17 mouse cellular contexts compared by ENCODE assay signal in genomic region chr3:145438352-145438751, GRCm38 (mm10).
A peak's percentile ranks its signal among the peaks of the same experiment; 100 is the strongest.
DNase-seq lines count a peak whose midpoint lies in the region; ATAC-seq and TF ChIP-seq lines count a peak whose summit lies in the region.
"Had no signal": no experiment of that assay in that cellular context is flagged by ENCODE, and none has a peak within 500 bp of the region (broad histone marks: within the 10 kb centered on the region; RNA-seq: fewer than 3 reads in every experiment).

No protein-coding gene starts in this region.

- no peaks in the 10 kb centered on the region for H3K9me3 ChIP-seq in stomach, postnatal 0 days (ENCODE audit: control insufficient read depth, low read length)
- no peaks in the 10 kb centered on the region for H3K9me3 ChIP-seq in forebrain, embryonic 11.5 days (ENCODE audit: control insufficient read depth, low read length)
- H3K9me3 ChIP-seq: embryonic facial prominence, embryonic 10.5 days; forebrain, embryonic 15.5 days; heart, embryonic 12.5 days; hindbrain, embryonic 12.5 days had no signal

- peak; percentile 14 for DNase-seq in kidney, adult 18-20 months
- no peak for DNase-seq in kidney, postnatal 4 days
- DNase-seq in kidney, adult 9 months: peak; percentile 65
- peak; percentile 21 for DNase-seq in kidney, postnatal 10 days
- no peak for DNase-seq in stomach, postnatal 0 days (ENCODE audit: low spot score)
- no peak for DNase-seq in forebrain, embryonic 11.5 days (ENCODE audit: low spot score)
- DNase-seq in thymus, postnatal 4 days: no peak
- DNase-seq: adrenal gland, adult 8-10 months; adrenal gland, postnatal 36 days; cerebellum, adult 2 months; gastrocnemius, postnatal 14 days; heart, postnatal 4 days had no signal

- H3K27me3 ChIP-seq in stomach, postnatal 0 days (ENCODE audit: control insufficient read depth, insufficient read depth, low read length): no peaks in the 10 kb centered on the region
- no peaks in the 10 kb centered on the region for H3K27me3 ChIP-seq in forebrain, embryonic 11.5 days (ENCODE audit: control insufficient read depth, insufficient read depth, low read length)
- H3K27me3 ChIP-seq: forebrain, embryonic 15.5 days; heart, embryonic 12.5 days; hindbrain, embryonic 12.5 days had no signal

- TF ChIP-seq EP300 in stomach, postnatal 0 days (optimal IDR thresholded peaks at IDR 0.05): no peak

- TF ChIP-seq CTCF in stomach, postnatal 0 days (IDR thresholded peaks at IDR 0.05; ENCODE audit: low read depth): no peak

- H3K4me1 ChIP-seq in stomach, postnatal 0 days (replicated peaks; ENCODE audit: control insufficient read depth, insufficient read depth): no peaks in the 10 kb centered on the region
- no peaks in the 10 kb centered on the region for H3K4me1 ChIP-seq in forebrain, embryonic 11.5 days (replicated peaks; ENCODE audit: control insufficient read depth, insufficient read depth, low read length)
- H3K4me1 ChIP-seq: embryonic facial prominence, embryonic 10.5 days; forebrain, embryonic 15.5 days; heart, embryonic 12.5 days; hindbrain, embryonic 12.5 days had no signal

- H3K9ac ChIP-seq in stomach, postnatal 0 days (ENCODE audit: low read length): no peak overlapping the region
- no peak overlapping the region for H3K9ac ChIP-seq in forebrain, embryonic 11.5 days (ENCODE audit: low read length)
- H3K9ac ChIP-seq: forebrain, embryonic 15.5 days; heart, embryonic 12.5 days; hindbrain, embryonic 12.5 days had no signal

- no peak overlapping the region for H3K4me3 ChIP-seq in stomach, postnatal 0 days (ENCODE audit: low read depth, low read length)
- H3K4me3 ChIP-seq in forebrain, embryonic 11.5 days (ENCODE audit: low read depth, low read length): no peak overlapping the region
- H3K4me3 ChIP-seq: embryonic facial prominence, embryonic 10.5 days; forebrain, embryonic 15.5 days; heart, embryonic 12.5 days; hindbrain, embryonic 12.5 days had no signal

- no peaks in the 10 kb centered on the region for H3K36me3 ChIP-seq in stomach, postnatal 0 days (ENCODE audit: control insufficient read depth, insufficient read depth, low read length)
- H3K36me3 ChIP-seq in forebrain, embryonic 11.5 days (ENCODE audit: control insufficient read depth, insufficient read depth, low read length): no peaks in the 10 kb centered on the region
- H3K36me3 ChIP-seq: embryonic facial prominence, embryonic 10.5 days; forebrain, embryonic 15.5 days; heart, embryonic 12.5 days; hindbrain, embryonic 12.5 days had no signal

- no peak overlapping the region for H3K27ac ChIP-seq in stomach, postnatal 0 days (replicated peaks)
- H3K27ac ChIP-seq in forebrain, embryonic 11.5 days (ENCODE audit: low read depth, low read length): no peak overlapping the region
- H3K27ac ChIP-seq: embryonic facial prominence, embryonic 10.5 days; forebrain, embryonic 15.5 days; hindbrain, embryonic 12.5 days had no signal

- ATAC-seq in stomach, postnatal 0 days (ENCODE audit: low FRiP score, low TSS enrichment): no peak
- no peak for ATAC-seq in forebrain, embryonic 11.5 days (replicated peaks; ENCODE audit: low FRiP score)
- ATAC-seq: forebrain, embryonic 15.5 days; hindbrain, embryonic 16.5 days had no signal

- H3K4me2 ChIP-seq in stomach, postnatal 0 days (replicated peaks; ENCODE audit: low read depth): no peak overlapping the region
- no peak overlapping the region for H3K4me2 ChIP-seq in forebrain, embryonic 11.5 days (ENCODE audit: low read depth, low read length, severe bottlenecking)
- H3K4me2 ChIP-seq: forebrain, embryonic 15.5 days; heart, embryonic 12.5 days; hindbrain, embryonic 12.5 days had no signal

- 80% methylated on average over 7 of the region's 7 CpGs for WGBS in stomach, postnatal 0 days
- WGBS in forebrain, embryonic 11.5 days: 90% methylated on average over 7 of the region's 7 CpGs

Comparison
In these comparisons a context has a peak if more than half of its experiments do, and no peak if none do; other contexts are left out.
1. DNase-seq: peak in kidney, adult 18-20 months (single experiment), kidney, adult 9 months (single experiment) and kidney, postnatal 10 days (single experiment); none in kidney, postnatal 4 days (0 of 2), stomach, postnatal 0 days (single experiment), forebrain, embryonic 11.5 days (single experiment) and thymus, postnatal 4 days (single experiment).